Mouse (Mus musculus) hindlimb bud, embryonic 11.5 days (tissue): ENCODE measurements around the gene Snx5.

ENCODE experiments used
- DNase-seq: peaks from one replicate; pipeline ENCODE4 v3.0.0-alpha.2; 2012; ENCODE audit warnings: low read depth, low spot score; ENCODE audit errors: extremely low spot score

Snx5 gene

DNA sequence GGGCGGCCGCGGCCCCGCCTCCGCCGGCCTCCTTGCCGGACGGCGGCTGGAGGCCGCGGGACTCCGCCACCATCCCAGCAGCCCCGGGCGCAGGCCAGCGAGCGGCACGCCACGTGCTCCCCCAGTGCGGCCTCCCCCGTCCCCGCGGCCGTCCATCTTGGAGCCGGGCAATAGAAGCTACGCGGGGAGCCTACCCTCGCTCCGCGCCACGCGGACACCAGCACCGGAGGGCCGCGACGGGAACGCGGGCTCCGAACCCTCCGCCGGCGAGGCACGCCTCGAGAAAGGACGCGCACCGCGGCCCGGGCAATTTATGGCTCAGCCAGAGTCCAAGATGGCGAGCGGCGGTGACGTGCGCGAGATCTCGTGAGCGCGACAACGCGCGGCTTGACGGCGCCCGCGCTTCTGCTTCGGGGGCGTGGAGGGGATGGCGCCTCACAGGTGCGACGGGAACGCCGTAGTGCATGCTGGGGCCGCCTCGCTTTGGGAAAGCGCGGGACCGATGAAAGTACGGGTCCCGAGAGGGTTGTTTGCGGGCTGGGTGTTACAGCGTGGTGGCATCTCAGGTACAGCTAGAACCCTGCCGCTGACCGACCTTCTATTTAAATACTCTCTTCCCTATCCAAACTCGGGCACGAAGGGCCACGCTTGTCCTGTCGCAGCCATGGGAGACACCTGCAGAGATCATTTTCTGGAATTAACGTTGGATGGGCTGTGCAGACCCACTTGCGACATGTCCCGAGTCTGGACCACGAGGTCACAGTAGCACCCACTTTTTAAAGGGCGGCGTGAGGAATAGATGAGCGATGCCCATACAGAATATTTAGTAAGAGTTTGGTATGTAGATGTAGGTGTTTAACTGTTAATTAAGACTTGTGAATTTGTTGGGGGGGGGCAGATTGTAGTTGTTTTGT lies at the start of gene Snx5, which contains the start of gene Mgme1:
Gene Snx5 (minus strand): TSS at position 400 of the 914 bp plus-strand sequence.
Gene Mgme1 (plus strand): TSS at position 157 of the 914 bp plus-strand sequence.
- peak; percentile 72 for DNase-seq

DNA sequence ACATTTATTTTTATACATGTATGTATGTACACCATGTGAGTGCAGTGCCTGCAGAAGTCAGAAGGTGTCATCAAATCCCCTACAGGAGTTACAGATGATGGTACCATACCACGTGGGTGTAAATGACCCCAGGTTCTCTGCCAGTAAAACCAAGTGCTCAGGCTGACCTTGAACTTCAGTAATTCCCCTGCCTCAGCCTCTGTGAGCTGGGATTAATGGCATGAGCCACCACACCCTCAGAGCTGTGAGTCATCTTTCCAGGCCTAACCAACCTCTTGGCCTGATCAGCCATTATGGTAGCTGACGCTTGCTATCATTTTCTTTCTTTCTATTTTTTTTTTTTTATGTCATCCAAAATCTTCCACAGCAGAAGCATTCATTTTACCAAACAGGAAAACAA lies 40.7 kb upstream of the Snx5 start:
- DNase-seq = no peak

DNA sequence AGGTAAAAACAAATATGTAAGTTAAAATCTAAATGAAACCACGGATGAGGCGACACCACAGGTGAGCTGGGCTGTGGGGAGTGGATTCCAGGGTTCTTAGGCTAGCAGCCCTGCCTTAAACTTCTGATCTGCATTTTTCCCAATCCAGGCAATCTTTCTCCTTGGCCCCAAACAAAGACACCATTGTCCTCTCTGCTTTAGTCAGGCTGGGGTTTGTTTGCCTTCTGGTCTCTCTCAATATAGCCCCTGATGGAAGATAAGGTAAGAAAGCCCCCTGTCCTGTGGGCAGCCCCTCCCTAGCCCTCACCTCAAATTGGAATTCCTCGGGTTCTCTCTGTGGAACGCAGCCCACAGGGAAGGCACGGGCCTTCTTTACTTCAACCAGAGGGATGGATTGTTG lies 39.6 kb upstream of the Snx5 start:
- DNase-seq = no peak

DNA sequence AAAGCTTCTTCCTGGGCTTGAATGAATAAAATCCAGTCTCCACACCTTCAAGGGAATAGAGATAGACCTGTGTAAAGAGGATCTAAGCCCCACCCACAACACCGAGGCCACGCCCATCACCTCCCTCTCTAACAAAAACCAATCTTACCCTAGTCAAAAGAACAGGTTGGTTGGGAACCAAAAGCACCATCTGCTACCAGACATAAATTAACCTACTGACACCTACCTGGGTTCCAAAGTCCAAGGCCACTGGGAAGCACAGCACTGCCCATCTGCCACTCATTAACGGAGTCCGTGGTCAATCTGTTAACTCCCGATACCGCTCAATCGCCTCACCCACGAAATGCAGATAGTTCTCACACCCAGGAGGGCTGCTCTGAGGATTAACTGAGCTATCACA lies 37.9 kb upstream of the Snx5 start:
- no peak for DNase-seq

DNA sequence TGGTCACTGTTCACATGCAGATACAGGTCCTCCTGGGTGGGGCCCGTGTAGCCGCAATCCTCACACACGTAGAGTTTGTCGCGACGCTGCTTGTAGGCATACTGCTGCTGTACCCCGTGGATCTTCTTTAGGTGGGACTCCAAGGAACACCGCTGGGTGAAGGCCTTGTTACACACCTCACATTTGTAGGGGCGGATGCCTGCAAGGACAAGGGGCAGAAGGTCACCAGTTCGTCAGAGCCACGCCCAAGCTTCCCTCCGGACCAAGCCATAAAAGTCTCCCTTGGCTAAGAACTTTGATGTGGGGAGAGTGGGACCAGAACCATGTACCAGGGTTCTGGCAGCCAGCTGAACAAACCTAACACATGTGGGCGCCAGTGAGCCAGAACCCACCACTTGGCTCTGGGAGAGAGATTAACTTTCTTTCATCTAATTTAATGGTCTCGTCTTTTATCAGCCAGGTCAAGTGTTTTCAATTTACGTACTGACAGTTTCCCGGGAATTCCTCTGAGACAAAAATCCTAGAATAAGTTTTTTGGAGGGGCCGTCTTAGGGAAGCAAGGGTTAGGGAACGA lies 35.1 kb upstream of the Snx5 start:
- no peak for DNase-seq

DNA sequence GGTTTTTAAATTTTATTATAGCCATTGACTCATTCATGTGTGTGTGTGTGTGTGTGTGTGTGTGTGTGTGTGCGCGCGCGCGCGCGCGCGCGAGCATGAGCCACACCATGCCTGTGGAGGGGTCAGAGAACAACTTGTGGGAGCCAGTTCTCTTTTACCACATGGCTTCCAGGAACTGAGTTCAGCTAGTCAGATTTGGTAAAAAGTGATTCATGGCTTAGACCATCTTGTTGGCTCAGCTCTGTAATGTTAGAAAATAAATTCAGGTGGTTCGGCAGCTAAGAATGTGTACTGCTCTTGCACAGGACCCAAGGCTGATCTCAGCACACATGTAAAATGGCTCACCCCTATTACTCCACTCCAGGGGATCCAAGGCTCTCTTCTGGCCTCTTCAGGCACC lies 30.4 kb upstream of the Snx5 start:
- DNase-seq = no peak

DNA sequence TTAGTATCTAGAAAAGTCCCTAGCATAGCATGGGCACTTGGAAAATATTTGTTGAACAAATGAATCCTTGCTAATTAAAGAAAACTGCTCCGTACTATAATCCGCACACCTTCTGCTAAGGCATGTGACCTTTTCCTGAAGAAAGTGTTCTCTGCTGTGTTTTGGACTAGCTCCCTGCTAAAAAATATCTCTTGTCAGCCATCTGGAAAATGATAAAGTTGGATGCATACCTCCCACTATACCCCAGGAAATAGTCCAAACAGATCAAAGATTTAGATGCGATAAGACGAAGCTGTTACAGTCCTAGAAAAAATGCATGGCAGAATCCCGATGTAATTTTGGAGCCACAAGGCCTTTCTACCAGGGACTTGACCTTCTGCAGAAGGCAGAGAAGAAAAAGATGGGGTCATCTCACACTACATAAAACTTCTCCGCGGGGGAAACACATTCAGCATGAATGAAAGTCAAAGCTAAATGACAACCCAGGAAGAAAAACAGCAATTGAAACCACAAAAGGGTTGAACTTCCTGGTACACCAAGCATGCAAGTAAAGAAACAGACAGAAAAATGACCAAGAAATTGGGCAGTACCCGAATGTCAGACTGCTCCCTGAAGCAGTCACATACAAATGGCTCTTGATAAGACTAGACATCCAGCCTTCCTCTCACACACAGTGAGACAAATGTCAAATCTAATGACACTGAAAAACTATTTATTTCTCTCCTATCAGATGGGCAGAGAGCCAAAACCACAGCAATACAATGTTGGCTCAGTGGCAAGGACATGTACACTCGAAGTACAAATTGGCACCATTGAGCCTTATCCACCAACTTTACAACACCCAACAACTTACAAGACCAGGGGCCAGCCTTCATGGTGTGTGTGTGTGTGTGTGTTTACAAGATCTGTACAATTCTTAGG lies 29.3 kb upstream of the Snx5 start:
- DNase-seq = no peak

DNA sequence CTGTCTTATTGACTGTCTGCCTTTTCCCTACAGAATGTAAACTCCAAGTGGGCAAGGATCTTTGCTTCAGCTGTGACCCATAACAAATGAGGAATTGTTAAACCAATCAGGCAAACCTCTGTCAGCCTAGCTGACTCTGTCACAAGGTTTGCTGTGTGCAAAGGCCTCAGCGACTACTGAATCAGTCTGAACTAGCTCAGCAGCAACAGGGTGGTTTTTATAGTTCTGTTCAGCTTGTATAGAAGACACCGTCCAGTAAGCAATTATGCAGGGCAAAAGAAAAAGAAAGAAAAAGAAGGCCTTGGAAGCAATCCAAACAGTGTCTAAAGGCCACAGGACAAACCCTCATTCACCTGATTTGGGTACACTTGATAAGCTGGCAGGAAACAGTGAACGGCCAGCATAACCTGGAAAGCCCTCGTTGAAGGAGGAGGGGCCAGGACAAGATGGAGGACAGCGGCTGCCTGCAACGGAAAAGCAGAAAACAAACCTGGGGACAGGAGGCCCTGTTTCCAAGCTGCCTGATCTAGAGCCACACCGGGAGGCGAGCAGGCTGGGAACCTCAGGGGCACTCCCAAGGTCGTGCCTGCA lies 24.5 kb upstream of the Snx5 start:
- no peak for DNase-seq

DNA sequence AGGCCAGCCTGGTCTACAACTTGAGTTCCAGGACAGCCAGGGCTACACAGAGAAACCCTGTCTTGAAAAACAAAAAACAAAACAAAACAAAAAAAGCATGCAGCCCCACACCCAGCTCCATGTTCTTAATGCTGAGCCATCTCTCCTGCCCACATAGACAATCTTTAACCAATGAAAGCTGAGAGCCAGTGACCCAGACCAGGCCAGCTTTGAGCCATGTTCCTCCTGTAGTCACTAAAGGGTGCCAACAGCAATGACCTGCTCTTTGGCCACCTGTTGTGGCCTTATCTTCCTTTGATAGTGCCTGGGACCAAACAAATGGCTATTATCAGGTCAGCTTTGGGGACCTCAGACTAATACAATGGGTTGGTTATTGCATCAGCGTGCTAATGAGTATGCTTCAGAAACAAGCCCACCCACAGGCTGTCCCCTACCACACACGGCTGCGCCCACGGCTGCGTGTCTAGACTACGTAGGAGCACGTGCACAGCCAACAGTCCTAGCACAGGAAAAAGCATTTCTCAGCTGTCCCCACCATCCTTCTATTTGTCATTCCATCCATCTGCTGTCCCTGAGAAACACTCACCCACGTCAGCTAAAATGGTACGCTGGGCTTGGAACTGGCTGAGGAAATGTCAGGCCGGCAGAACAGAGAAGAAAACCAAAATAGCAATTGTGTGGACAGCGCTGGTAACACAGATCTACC lies 21.0 kb upstream of the Snx5 start:
- DNase-seq = no peak

DNA sequence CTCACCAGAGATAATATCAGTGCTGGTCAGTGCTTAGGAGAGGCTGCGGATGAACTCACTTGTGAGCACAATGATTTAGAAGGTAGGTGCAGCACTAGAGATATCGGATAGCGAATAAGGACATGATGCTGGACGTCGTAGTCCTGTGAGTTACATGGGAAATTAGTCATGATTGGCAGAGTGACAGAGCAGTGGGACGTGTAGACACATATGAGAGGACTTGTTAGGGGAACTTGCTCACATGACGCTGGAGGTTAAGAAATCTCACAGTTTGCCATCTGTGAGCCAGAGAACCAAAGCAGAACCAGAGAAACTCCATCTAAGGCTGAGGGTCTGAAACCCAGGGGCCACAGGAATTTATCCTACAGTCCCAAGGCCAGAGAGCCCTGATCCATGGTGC lies 19.6 kb upstream of the Snx5 start:
- DNase-seq = no peak

DNA sequence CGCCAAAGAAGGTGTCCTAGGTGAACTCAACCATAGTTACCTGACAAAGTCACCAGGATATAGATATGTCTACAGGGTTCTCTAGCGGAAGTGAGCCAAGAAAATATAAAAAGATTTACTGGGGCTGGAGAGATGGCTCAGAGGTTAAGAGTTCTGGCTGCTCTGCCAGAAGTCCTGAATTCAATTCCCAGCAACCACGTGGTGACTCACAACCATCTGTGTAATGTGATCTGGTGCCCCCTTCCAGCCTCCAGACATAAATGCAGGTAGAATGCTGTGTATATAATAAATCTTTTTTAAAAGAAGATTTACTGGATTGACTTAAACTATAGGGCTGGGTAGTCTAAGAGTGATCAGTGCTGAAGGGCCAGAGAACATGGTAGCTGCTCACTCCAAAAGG lies 10.7 kb upstream of the Snx5 start:
- no peak for DNase-seq

DNA sequence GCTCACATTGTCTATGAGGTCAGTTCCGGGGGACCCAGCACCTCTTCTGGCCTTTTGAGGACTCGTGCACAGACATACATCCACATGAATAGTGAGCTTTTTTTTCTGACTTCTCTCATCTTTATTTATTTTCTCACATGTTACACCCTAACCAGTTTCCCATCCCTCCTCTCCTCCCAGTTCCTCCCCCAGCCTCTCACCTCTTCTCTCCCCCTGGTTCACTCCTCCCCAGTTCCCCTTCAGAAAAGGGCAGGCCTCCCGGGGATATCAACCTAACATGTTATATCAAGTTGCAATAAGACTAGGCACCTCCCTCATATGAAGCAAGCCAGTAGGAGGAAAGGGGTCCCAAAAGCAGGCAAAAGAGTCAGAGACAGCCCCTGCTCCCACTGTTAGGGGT lies 9.9 kb upstream of the Snx5 start:
- DNase-seq = no peak

DNA sequence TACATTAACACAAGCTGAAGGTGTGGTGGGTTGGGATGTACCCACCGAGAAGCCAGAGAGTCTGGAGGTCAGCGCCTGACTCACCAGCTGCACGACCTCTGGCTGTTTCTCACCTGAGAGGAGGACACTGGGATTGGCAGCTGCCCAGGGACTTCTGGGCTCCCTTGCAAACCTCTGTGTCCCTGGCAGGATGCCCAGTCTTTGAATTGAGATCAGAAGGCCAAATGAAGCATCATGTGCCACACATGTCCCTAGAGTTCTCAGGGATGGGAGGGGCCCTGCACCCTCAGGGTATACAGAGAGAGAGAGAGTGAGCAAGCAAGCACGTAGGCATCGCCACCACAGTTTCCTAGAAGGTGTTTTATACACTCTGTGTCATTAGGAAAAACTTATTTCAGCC lies 9.0 kb upstream of the Snx5 start:
- no peak for DNase-seq

DNA sequence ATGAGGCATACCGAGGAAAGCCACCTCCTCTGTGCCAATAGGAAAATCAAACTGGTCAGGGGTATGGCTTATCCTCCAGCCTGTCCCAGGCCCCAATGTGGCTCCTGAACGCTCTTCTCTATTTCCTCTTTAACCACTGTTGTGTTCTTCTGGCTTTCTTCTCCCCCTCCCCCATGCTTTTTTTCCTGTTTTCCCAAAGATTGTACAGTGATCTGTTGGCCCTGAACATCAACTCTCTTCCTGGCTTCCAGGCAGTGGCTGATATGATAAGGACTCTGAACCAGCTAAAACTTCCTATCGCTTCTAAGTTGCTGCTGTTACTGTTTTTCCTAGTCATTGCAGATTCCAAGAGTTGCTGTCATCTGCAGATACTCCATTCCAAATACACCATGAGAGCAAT lies 6.2 kb upstream of the Snx5 start:
- DNase-seq = no peak

DNA sequence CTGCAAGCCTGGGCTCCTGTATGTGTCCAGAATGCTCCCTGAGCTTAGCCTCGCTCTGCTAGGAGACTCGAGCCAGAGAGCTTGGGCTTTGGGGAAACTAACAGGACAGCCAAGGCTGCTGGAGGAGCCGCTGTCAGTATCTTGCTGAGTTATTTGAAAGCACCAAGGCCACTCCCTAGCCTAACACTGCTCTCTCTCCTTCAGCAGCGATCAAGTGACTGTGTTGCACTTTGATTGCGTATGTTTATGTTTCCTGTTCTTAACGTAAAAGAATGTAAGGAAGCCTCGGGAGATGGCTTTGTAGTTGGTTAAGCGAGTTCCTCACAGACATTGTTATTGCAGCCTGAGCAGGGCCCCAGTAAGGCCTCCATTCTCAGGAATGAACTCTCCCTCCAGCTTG lies 4.0 kb upstream of the Snx5 start:
- DNase-seq = no peak

DNA sequence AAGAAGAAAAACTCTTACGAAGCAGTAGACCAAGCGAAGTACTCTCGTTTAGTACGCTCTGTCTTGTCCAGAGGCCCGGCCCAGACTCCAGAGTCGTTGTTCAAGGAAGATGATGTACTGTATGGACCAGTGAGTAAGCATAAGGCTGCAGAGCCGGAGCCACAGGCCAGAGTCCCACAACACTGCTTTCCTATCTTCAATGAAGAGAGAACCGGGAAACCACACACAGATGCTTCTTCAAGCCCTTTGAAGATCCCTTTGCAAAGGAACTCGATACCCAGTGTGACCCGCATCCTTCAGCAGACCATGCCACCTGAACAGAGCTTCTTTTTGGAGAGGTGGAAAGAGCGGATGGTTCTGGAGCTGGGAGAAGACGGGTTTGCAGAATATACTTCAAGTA lies 1.4 kb upstream of the Snx5 start:
- DNase-seq = no peak

DNA sequence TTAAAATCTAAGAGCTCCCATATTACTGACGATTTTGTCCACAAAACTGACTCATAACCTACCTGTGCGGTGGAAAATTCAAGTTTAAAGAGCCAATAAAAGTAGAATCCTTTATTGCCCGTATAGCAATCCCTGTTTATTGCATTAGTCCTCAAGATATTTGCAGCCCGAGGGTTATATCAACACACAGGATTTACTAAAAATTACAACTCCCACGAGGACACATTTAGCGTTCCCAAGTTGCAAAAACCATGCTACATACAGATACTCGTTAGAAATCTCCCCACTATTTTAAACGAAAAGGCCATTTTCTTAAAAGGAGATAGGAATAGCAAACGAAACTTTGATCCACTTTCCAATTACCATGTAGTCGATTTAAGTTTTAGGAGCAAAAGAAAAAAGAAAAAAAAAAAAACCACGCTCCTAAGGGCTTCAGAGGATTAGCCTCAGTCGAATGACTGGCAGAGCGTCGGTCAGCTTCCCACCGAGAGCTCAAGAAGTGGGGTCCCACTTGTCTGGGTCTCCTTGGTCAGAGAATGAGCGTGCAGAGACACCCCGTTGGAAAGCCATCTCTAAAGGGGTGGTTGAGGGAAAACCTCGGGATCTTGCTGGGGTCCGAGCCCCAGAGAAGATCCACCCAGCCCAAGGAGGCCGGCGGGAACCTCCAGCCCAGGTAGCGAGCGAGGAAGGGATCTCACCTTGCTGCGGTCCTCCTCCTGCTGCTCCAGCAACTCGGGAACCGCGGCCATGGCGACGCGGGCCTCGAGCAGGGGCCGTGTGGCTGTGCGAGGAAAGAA lies 829 bp downstream of the Snx5 start:
- no peak for DNase-seq

DNA sequence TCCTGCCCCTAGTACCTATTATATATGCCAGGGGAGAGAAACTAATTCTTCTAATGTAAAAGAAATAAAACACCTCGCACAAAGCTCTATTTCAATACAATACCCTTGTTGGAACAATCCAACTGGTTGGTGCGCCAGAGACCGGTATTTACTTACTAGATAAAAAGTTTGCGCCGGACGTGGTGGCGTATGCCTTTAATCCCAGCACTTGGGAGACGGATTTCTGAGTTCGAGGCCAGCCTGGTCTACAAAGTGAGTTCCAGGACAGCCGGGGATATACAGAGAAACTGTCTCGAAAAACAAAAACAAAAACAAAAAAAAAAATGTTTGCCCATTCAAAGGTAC lies 1.4 kb downstream of the Snx5 start:
- no peak for DNase-seq

DNA sequence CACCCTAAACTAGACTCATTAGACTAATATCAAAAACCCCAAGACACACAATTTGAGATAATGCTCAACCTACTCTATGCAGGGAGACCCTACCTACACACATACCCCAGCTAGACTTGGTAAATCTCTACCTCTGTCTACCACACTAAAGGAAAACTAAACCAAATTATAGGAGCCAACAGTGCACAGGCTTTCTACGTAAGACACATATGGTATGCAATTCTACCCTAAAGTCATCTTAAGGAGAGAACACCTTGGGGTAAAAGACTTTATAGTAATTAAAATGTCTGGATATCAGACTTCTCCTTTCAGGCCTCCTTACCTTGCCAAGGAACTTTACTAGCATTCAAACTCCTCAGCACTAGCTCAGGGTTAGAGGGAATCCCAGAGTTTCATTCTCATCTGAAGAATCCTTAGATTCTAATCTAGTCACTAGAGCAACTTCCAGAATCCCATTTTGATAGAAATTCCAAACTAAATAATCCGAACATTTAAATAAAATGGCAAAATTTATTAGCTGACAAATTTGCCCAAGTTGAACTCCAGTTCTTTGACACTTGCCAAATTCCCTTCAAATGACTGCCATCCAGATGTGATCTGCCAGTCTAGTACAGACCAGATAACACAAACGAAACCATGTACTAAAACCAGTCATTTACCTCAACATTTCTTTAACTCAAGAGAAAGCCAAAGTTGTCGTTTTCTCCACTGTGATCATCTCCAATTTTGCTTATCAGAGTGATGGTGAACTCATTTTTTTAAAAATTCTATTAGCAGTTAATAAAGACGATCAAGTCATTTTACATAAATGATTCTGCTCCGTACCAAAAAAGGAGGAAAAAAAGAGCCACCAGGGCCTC lies 2.0 kb downstream of the Snx5 start:
- no peak for DNase-seq
